Mouse (Mus musculus): ENCODE measurements around the gene Nfatc3. TPM values are rescaled to one million over a fixed set of nuclear protein-coding genes. Genes with fewer than 3 reads are reported as not detected.

Nfatc3 gene
- 12.8 and 27.0 TPM in 2 replicates for polyA plus RNA-seq (2012; rRNA removed)

GRCm38 (mm10) chr8:106058731-106059612 lies at the start of gene Nfatc3:
Gene Nfatc3, plus strand, starts transcription at chr8:106058840.

GRCm38 (mm10) chr8:106011643-106011986 lies 47.0 kb upstream of the Nfatc3 start, which contains the start of gene Ddx28:
Gene Ddx28, minus strand, starts transcription at chr8:106011882.

GRCm38 (mm10) chr8:106136156-106137130 lies 77.8 kb downstream of the Nfatc3 start, which contains the start of gene Esrp2:
Gene Esrp2, minus strand, starts transcription at chr8:106136974.

GRCm38 (mm10) chr8:106149801-106150652 lies 91.4 kb downstream of the Nfatc3 start, which contains the start of gene Pla2g15:
Gene Pla2g15, plus strand, starts transcription at chr8:106150399.

GRCm38 (mm10) chr8:106168356-106169016 lies 109.8 kb downstream of the Nfatc3 start, which contains the start of gene Slc7a6:
Gene Slc7a6, plus strand, starts transcription at chr8:106168857.

Other genes with a start within 250 kb of the Nfatc3 start
- 29.6 and 36.9 TPM in 2 replicates for gene Ranbp10, start 231.5 kb upstream of the Nfatc3 start, polyA plus RNA-seq (2012; rRNA removed)
- 0.14 and 0.55 TPM in 2 replicates for gene Tsnaxip1, start 231.1 kb upstream of the Nfatc3 start, polyA plus RNA-seq (2012; rRNA removed)
- 68.4 and 87.0 TPM in 2 replicates for gene Cenpt, start 205.6 kb upstream of the Nfatc3 start, polyA plus RNA-seq (2012; rRNA removed)
- 63.7 and 70.3 TPM in 2 replicates for gene Thap11, start 203.7 kb upstream of the Nfatc3 start, polyA plus RNA-seq (2012; rRNA removed)
- 199 and 370 TPM in 2 replicates for gene Nutf2, start 198.3 kb upstream of the Nfatc3 start, polyA plus RNA-seq (2012; rRNA removed)
- 45.7 and 71.5 TPM in 2 replicates for gene Edc4, start 178.0 kb upstream of the Nfatc3 start, polyA plus RNA-seq (2012; rRNA removed)
- 0.68 and 1.7 TPM in 2 replicates for gene Nrn1l, start 165.3 kb upstream of the Nfatc3 start, polyA plus RNA-seq (2012; rRNA removed)
- 18.8 and 37.9 TPM in 2 replicates for gene Pskh1, start 158.4 kb upstream of the Nfatc3 start, polyA plus RNA-seq (2012; rRNA removed)
- 4.3 and 4.7 TPM in 2 replicates for gene Ctrl, start 125.0 kb upstream of the Nfatc3 start, polyA plus RNA-seq (2012; rRNA removed)
- gene Psmb10, start 120.4 kb upstream of the Nfatc3 start, polyA plus RNA-seq (2012; rRNA removed) = 31.9 and 69.0 TPM in 2 replicates
- gene Lcat, start 115.5 kb upstream of the Nfatc3 start, polyA plus RNA-seq (2012; rRNA removed) = 2.9 and 5.5 TPM in 2 replicates
- gene Slc12a4, start 92.7 kb upstream of the Nfatc3 start, polyA plus RNA-seq (2012; rRNA removed) = 16.1 and 33.0 TPM in 2 replicates
- not detected in 2 replicates for gene Dpep3, start 79.4 kb upstream of the Nfatc3 start, polyA plus RNA-seq (2012; rRNA removed)
- gene Dus2, start 67.5 kb upstream of the Nfatc3 start, polyA plus RNA-seq (2012; rRNA removed) = 16.8 and 20.7 TPM in 2 replicates
- not detected in 2 replicates for gene Dpep2nb, start 52.9 kb upstream of the Nfatc3 start, polyA plus RNA-seq (2012; rRNA removed)
- gene Ddx28, start 47.0 kb upstream of the Nfatc3 start, polyA plus RNA-seq (2012; rRNA removed) = 11.4 and 12.7 TPM in 2 replicates
- 1.3 and 2.7 TPM in 2 replicates for gene Esrp2, start 78.1 kb downstream of the Nfatc3 start, polyA plus RNA-seq (2012; rRNA removed)
- gene Pla2g15, start 91.6 kb downstream of the Nfatc3 start, polyA plus RNA-seq (2012; rRNA removed) = 11.1 and 11.7 TPM in 2 replicates
- gene Slc7a6, start 110.0 kb downstream of the Nfatc3 start, polyA plus RNA-seq (2012; rRNA removed) = 42.4 and 53.0 TPM in 2 replicates
- gene Slc7a6os, start 152.1 kb downstream of the Nfatc3 start, polyA plus RNA-seq (2012; rRNA removed) = 48.7 and 66.0 TPM in 2 replicates
- gene Prmt7, start 152.1 kb downstream of the Nfatc3 start, polyA plus RNA-seq (2012; rRNA removed) = 34.2 and 39.2 TPM in 2 replicates

Data from central nervous system, embryonic 11.5 days (tissue).